Mouse (Mus musculus) cerebellum, adult 2 months (tissue): ENCODE data around the gene Lrrc55. TPM values are rescaled to one million over a fixed set of nuclear protein-coding genes. Genes with fewer than 3 reads are reported as not detected.

Experiments
- DNase-seq, 2 experiments: peaks; one replicate each; pipeline ENCODE4 v3.0.0; 2021
- H3K27ac ChIP-seq: fragments of 200-500 bp; 2 replicates; pipeline ENCODE4 v1.5.1; 2012; ENCODE audit warnings: low read length, control low read depth, inconsistent platforms; ENCODE audit not compliant: insufficient read depth
- H3K27me3 ChIP-seq: fragments of 200-500 bp; 2 replicates; pipeline ENCODE4 v1.6.1; 2012; ENCODE audit warnings: inconsistent platforms, mild to moderate bottlenecking, low read length, moderate library complexity; ENCODE audit not compliant: control insufficient read depth, insufficient read depth
- H3K4me1 ChIP-seq: fragments of 200-500 bp; 2 replicates; pipeline ENCODE4 v1.6.1; 2011; ENCODE audit warnings: low read length; ENCODE audit not compliant: control insufficient read depth, insufficient read depth
- H3K4me3 ChIP-seq: fragments of 200-500 bp; replicated peaks from 2 replicates; pipeline ENCODE3; 2011; ENCODE audit warnings: mild to moderate bottlenecking, low read depth, low read length, control low read depth; ENCODE audit not compliant: insufficient read depth
- CTCF ChIP-seq: fragments of 200-500 bp; IDR thresholded peaks from 2 replicates; pipeline ENCODE4 v1.5.1; 2011; ENCODE audit warnings: low read depth, mild to moderate bottlenecking, control low read depth, low read length, moderate library complexity, borderline replicate concordance; ENCODE audit not compliant: insufficient read depth
- POLR2A ChIP-seq: fragments of 200-500 bp; IDR thresholded peaks from 2 replicates; pipeline ENCODE4 v1.6.1; 2011; ENCODE audit warnings: low read length, control low read depth, borderline replicate concordance; ENCODE audit not compliant: insufficient read depth
- WGBS: fragments of 180-500 bp; shearing (Covaris S2); methylation state at CpG from one replicate; pipeline ENCODE4 v1.1.7; 2018; 5-methylcytosine and 5-hydroxymethylcytosine counted together
- polyA plus RNA-seq: library from polyadenylated mRNA; depleted of rRNA; stranded (reverse); fragments of >200 nt; gene quantifications from 2 replicates; pipeline ENCODE4 v1.2.3, GENCODE M21; 2012

The Lrrc55 gene
- polyA plus RNA-seq, 1 experiment, result 8.3 TPM

- WGBS, result 96% methylated on average over 1 of the region's 1 CpGs
- no peak for TF ChIP-seq POLR2A
- no peak for TF ChIP-seq CTCF
- no peak overlapping the region for H3K4me3 ChIP-seq
- no peaks in the 10 kb centered on the region for H3K27me3 ChIP-seq
- H3K27ac ChIP-seq, result no peak overlapping the region
- no peaks in the 10 kb centered on the region for H3K4me1 ChIP-seq
- no peak for DNase-seq
Observed at GRCm38 (mm10) chr2:85150373-85150772, 46.6 kb downstream of the Lrrc55 start.

- no peaks in the 10 kb centered on the region for H3K27me3 ChIP-seq
- H3K4me1 ChIP-seq, result no peaks in the 10 kb centered on the region
- no peak overlapping the region for H3K27ac ChIP-seq
- TF ChIP-seq CTCF, result no peak
- TF ChIP-seq POLR2A, result no peak
- 84% methylated on average over 2 of the region's 2 CpGs for WGBS
- no peak overlapping the region for H3K4me3 ChIP-seq
- no peak for DNase-seq
Observed at GRCm38 (mm10) chr2:85147481-85147880, 49.5 kb downstream of the Lrrc55 start.

GRCm38 (mm10) chr2:85145346-85145745 lies 51.7 kb downstream of the Lrrc55 start:
- Histone ChIP-seq H3K4me1 (no peaks in the 10 kb centered on the region), H3K4me3 (no peak overlapping the region), H3K27me3 (no peaks in the 10 kb centered on the region), H3K27ac (no peak overlapping the region)
- no peak for DNase-seq
- WGBS, result 40% methylated on average over 3 of the region's 3 CpGs
- TF ChIP-seq CTCF, result no peak
- TF ChIP-seq POLR2A, result no peak

GRCm38 (mm10) chr2:85144908-85145307 lies 52.1 kb downstream of the Lrrc55 start:
- WGBS, result 86% methylated on average over 2 of the region's 2 CpGs
- no peaks in the 10 kb centered on the region for H3K27me3 ChIP-seq
- no peak for DNase-seq
- H3K27ac ChIP-seq, result no peak overlapping the region
- H3K4me3 ChIP-seq, result no peak overlapping the region
- no peak for TF ChIP-seq POLR2A
- no peak for TF ChIP-seq CTCF
- H3K4me1 ChIP-seq, result no peaks in the 10 kb centered on the region

GRCm38 (mm10) chr2:85140833-85141232 lies 56.2 kb downstream of the Lrrc55 start:
- DNase-seq, result no peak
- Histone ChIP-seq H3K27ac (no peak overlapping the region), H3K4me3 (no peak overlapping the region), H3K4me1 (no peaks in the 10 kb centered on the region), H3K27me3 (no peaks in the 10 kb centered on the region)
- TF ChIP-seq POLR2A (no peak), CTCF (no peak)

GRCm38 (mm10) chr2:85139846-85140245 lies 57.2 kb downstream of the Lrrc55 start:
- H3K4me3 ChIP-seq, result no peak overlapping the region
- TF ChIP-seq CTCF (no peak), POLR2A (no peak)

GRCm38 (mm10) chr2:85139393-85139792 lies 57.6 kb downstream of the Lrrc55 start:
- no peak overlapping the region for H3K4me3 ChIP-seq
- no peak overlapping the region for H3K27ac ChIP-seq
- no peaks in the 10 kb centered on the region for H3K4me1 ChIP-seq
- no peak for TF ChIP-seq POLR2A
- TF ChIP-seq CTCF, result no peak
- DNase-seq, result no peak
- WGBS, result 56% methylated on average over 4 of the region's 4 CpGs
- no peaks in the 10 kb centered on the region for H3K27me3 ChIP-seq

More at GRCm38 (mm10) chr2:85139846-85140245, 57.2 kb downstream of the Lrrc55 start:
- no peaks in the 10 kb centered on the region for H3K27me3 ChIP-seq
- DNase-seq, result no peak
- no peaks in the 10 kb centered on the region for H3K4me1 ChIP-seq
- H3K27ac ChIP-seq, result no peak overlapping the region
- 88% methylated on average over 7 of the region's 7 CpGs for WGBS

GRCm38 (mm10) chr2:85138143-85138542 lies 58.9 kb downstream of the Lrrc55 start:
- 54% methylated on average over 2 of the region's 2 CpGs for WGBS
- no peak for TF ChIP-seq CTCF
- no peak for TF ChIP-seq POLR2A

More at GRCm38 (mm10) chr2:85138143-85138542, 58.9 kb downstream of the Lrrc55 start:
- H3K27ac ChIP-seq, result no peak overlapping the region
- H3K4me1 ChIP-seq, result no peaks in the 10 kb centered on the region
- H3K27me3 ChIP-seq, result no peaks in the 10 kb centered on the region
- DNase-seq, result no peak
- H3K4me3 ChIP-seq, result no peak overlapping the region
